Mouse (Mus musculus): ENCODE measurements around the gene Ssh2.

- TF ChIP-seq CTCF (IDR thresholded peaks at IDR 0.05; ENCODE audit: borderline replicate concordance, insufficient read depth, low read length) = no peak
- no peak for TF ChIP-seq POLR2A (IDR thresholded peaks at IDR 0.05; ENCODE audit: low read depth, low read length)
Measured at GRCm38 (mm10) chr11:77505291-77505980, 289.3 kb downstream of the Ssh2 start.
